Mouse (Mus musculus) forebrain, embryonic 12.5 days (tissue): ENCODE results near the gene 4930595D18Rik. TPM values are rescaled to one million over a fixed set of nuclear protein-coding genes. Genes with fewer than 3 reads are reported as not detected.

Source experiments
- ATAC-seq: fragments of 200-750 bp; cut with Nextera tagmentation; 2 replicates; pipeline ENCODE4 v1.8.0; 2017; ENCODE audit warnings: moderate TSS enrichment; ENCODE audit not compliant: low FRiP score
- H3K27ac ChIP-seq: fragments of 300-500 bp; sonication (generic); 2 replicates; pipeline ENCODE4 v1.5.1; 2016; ENCODE audit warnings: mild to moderate bottlenecking
- H3K27me3 ChIP-seq: fragments of 300-500 bp; sonication (generic); 2 replicates; pipeline ENCODE4 v1.6.1; 2016; ENCODE audit warnings: mild to moderate bottlenecking
- H3K36me3 ChIP-seq: fragments of 300-500 bp; sonication (generic); replicated peaks from 2 replicates; pipeline ENCODE4 v1.6.1; 2016; ENCODE audit warnings: mild to moderate bottlenecking
- H3K4me1 ChIP-seq: fragments of 300-500 bp; sonication (generic); 2 replicates; pipeline ENCODE4 v1.6.1; 2016
- H3K4me2 ChIP-seq: fragments of 300-500 bp; sonication (generic); 2 replicates; pipeline ENCODE4 v1.6.1; 2016; ENCODE audit warnings: mild to moderate bottlenecking, moderate library complexity
- H3K4me3 ChIP-seq: fragments of 300-500 bp; sonication (generic); replicated peaks from 2 replicates; pipeline ENCODE4 v1.5.1; 2016; ENCODE audit warnings: mild to moderate bottlenecking
- H3K9ac ChIP-seq: fragments of 300-500 bp; sonication (generic); 2 replicates; pipeline ENCODE4 v1.6.1; 2016; ENCODE audit warnings: mild to moderate bottlenecking
- H3K9me3 ChIP-seq: fragments of 300-500 bp; sonication (generic); 2 replicates; pipeline ENCODE4 v1.6.1; 2016
- WGBS: fragments of 180-500 bp; shearing (Covaris S2); methylation state at CpG from one replicate; pipeline ENCODE4 v1.1.7; 2016; 5-methylcytosine and 5-hydroxymethylcytosine counted together
- polyA plus RNA-seq: library from polyadenylated mRNA; unstranded; fragments of >200 nt; fragmentation: Nextera tagmentation; extraction: Ambion mirVana; gene quantifications from 2 replicates; pipeline ENCODE4 v1.2.1, GENCODE M21; 2016

The 4930595D18Rik gene
- polyA plus RNA-seq, 1 experiment from 2014 or later: not detected

- H3K27me3 ChIP-seq: no peaks in the 10 kb centered on the region
- H3K36me3 ChIP-seq: no peaks in the 10 kb centered on the region
- no peak overlapping the region for H3K27ac ChIP-seq
- H3K4me2 ChIP-seq: no peak overlapping the region
- ATAC-seq: no peak
- 86% methylated on average over 6 of the region's 6 CpGs for WGBS
- H3K4me1 ChIP-seq: peaks cover 22% of the 10 kb centered on the region
- H3K9ac ChIP-seq: no peak overlapping the region
- H3K4me3 ChIP-seq: no peak overlapping the region
- H3K9me3 ChIP-seq: no peaks in the 10 kb centered on the region
Observed at GRCm38 (mm10) chr12:111192777-111193176, 8.5 kb upstream of the 4930595D18Rik start.

DNA sequence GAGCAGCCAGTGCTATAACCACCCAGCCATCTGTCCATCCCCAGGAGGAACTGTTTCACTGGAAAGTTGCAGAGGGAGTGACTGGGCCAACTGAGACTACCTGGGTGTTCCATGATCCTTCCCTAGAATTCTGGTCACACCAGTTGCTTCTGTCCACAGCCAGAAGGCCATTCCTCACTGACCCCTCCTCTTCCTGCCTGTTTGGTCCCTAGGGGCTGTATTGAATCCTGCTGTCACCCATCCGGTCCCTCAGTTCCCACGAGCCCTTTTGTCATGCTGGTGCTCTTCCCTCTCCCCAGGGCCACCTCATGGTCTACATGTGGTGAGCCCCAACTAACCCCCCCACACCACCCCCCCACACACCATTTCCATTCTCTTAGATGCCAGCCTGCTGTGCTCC lies 6.6 kb upstream of the 4930595D18Rik start:
- Histone ChIP-seq H3K27ac (no peak overlapping the region), H3K4me3 (no peak overlapping the region), H3K36me3 (no peaks in the 10 kb centered on the region), H3K9me3 (no peaks in the 10 kb centered on the region), H3K9ac (no peak overlapping the region), H3K27me3 (no peaks in the 10 kb centered on the region), H3K4me1 (peaks cover 22% of the 10 kb centered on the region), H3K4me2 (no peak overlapping the region)
- 86% methylated on average over 2 of the region's 2 CpGs for WGBS
- ATAC-seq: no peak

GRCm38 (mm10) chr12:111190355-111190754 lies 6.1 kb upstream of the 4930595D18Rik start:
- Histone ChIP-seq H3K36me3 (no peaks in the 10 kb centered on the region), H3K4me2 (no peak overlapping the region), H3K4me3 (no peak overlapping the region), H3K9ac (no peak overlapping the region), H3K9me3 (no peaks in the 10 kb centered on the region), H3K4me1 (peaks cover 26% of the 10 kb centered on the region), H3K27ac (no peak overlapping the region), H3K27me3 (no peaks in the 10 kb centered on the region)
- 83% methylated on average over 5 of the region's 5 CpGs for WGBS
- ATAC-seq: no peak

- no peak overlapping the region for H3K9ac ChIP-seq
- ATAC-seq: no peak
- no peaks in the 10 kb centered on the region for H3K27me3 ChIP-seq
- H3K4me2 ChIP-seq: no peak overlapping the region
- H3K27ac ChIP-seq: no peak overlapping the region
- no peak overlapping the region for H3K4me3 ChIP-seq
- no peaks in the 10 kb centered on the region for H3K36me3 ChIP-seq
- 96% methylated on average over 4 of the region's 4 CpGs for WGBS
- no peaks in the 10 kb centered on the region for H3K9me3 ChIP-seq
- peaks cover 17% of the 10 kb centered on the region for H3K4me1 ChIP-seq
Observed at GRCm38 (mm10) chr12:111188295-111188694, 4.0 kb upstream of the 4930595D18Rik start.

- Histone ChIP-seq H3K4me1 (peaks cover 8% of the 10 kb centered on the region), H3K27ac (no peak overlapping the region), H3K36me3 (no peaks in the 10 kb centered on the region), H3K4me3 (no peak overlapping the region), H3K4me2 (no peak overlapping the region), H3K9me3 (no peaks in the 10 kb centered on the region), H3K9ac (no peak overlapping the region), H3K27me3 (no peaks in the 10 kb centered on the region)
- ATAC-seq: no peak
- 93% methylated on average over 3 of the region's 3 CpGs for WGBS
Observed at GRCm38 (mm10) chr12:111186986-111187385, 2.7 kb upstream of the 4930595D18Rik start.

- H3K4me3 ChIP-seq: no peak overlapping the region
- H3K9ac ChIP-seq: no peak overlapping the region
- no peak overlapping the region for H3K27ac ChIP-seq
- H3K9me3 ChIP-seq: no peaks in the 10 kb centered on the region
- H3K4me2 ChIP-seq: no peak overlapping the region
- 92% methylated on average over 6 of the region's 6 CpGs for WGBS
- ATAC-seq: no peak
- peaks cover 8% of the 10 kb centered on the region for H3K4me1 ChIP-seq
- no peaks in the 10 kb centered on the region for H3K27me3 ChIP-seq
- H3K36me3 ChIP-seq: no peaks in the 10 kb centered on the region
Observed at GRCm38 (mm10) chr12:111182378-111182777, 1.9 kb downstream of the 4930595D18Rik start.

- H3K4me3 ChIP-seq: no peak overlapping the region
- no peak for ATAC-seq
- peaks cover 8% of the 10 kb centered on the region for H3K4me1 ChIP-seq
- H3K27me3 ChIP-seq: no peaks in the 10 kb centered on the region
- no peaks in the 10 kb centered on the region for H3K9me3 ChIP-seq
- 84% methylated on average over 5 of the region's 5 CpGs for WGBS
- no peaks in the 10 kb centered on the region for H3K36me3 ChIP-seq
- no peak overlapping the region for H3K9ac ChIP-seq
- no peak overlapping the region for H3K4me2 ChIP-seq
- no peak overlapping the region for H3K27ac ChIP-seq
Observed at GRCm38 (mm10) chr12:111181848-111182247, 2.4 kb downstream of the 4930595D18Rik start.

- Histone ChIP-seq H3K4me2 (no peak overlapping the region), H3K9ac (no peak overlapping the region), H3K36me3 (peaks cover 4% of the 10 kb centered on the region), H3K27me3 (no peaks in the 10 kb centered on the region), H3K27ac (no peak overlapping the region), H3K9me3 (no peaks in the 10 kb centered on the region), H3K4me1 (no peaks in the 10 kb centered on the region; the same call in 1 of the 2 replicates), H3K4me3 (no peak overlapping the region)
- WGBS: 85% methylated on average over 4 of the region's 4 CpGs
- ATAC-seq: no peak
Observed at GRCm38 (mm10) chr12:111178772-111179171, 5.5 kb downstream of the 4930595D18Rik start.

GRCm38 (mm10) chr12:111168891-111169290 lies 15.4 kb downstream of the 4930595D18Rik start:
- Histone ChIP-seq H3K27me3 (no peaks in the 10 kb centered on the region), H3K9me3 (no peaks in the 10 kb centered on the region), H3K4me1 (peaks cover 41% of the 10 kb centered on the region), H3K4me3 (no peak overlapping the region), H3K4me2 (no peak overlapping the region), H3K36me3 (peaks cover 9% of the 10 kb centered on the region), H3K9ac (no peak overlapping the region), H3K27ac (no peak overlapping the region)
- no peak for ATAC-seq
- 88% methylated on average over 4 of the region's 4 CpGs for WGBS

DNA sequence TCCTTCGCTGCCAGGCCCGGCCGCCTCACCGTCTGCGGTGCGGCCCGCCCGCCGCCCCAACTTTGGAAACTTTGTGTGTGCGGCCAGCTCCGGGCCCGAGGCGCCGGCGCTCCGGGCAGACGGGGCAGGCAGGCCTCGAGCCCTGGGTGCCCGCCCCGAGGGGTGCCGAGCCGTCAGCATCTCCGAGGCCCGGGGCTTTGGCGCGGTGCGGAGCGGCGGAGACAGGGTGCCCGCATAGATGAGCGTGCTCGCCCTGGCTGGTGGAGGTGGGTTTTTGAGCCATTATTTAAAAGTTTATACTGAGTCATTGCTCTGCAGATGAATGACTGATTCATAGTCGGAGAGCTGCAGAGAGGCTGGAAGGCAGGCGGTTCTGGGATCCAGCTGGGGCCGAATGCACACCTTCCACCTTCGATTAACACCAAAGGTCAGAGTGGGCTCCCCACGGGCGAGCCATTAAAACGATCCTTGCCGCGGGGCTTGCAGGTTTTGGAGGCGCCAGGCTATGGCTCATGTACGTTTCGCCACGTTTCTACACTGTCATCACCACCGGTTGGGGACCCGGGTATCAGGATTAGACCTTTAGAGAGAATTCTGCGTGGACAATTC lies 17.5 kb downstream of the 4930595D18Rik start:
- peak; percentile 33 for ATAC-seq
- peaks cover 61% of the 10 kb centered on the region for H3K4me1 ChIP-seq
- peaks cover 6% of the 10 kb centered on the region; the same call in 1 of the 2 replicates for H3K36me3 ChIP-seq
- H3K4me2 ChIP-seq: peak overlapping the region; percentile 87
- peak overlapping the region; percentile 88 for H3K4me3 ChIP-seq
- WGBS: under 1% methylated on average over 39 of the region's 48 CpGs
- no peaks in the 10 kb centered on the region for H3K27me3 ChIP-seq
- peak overlapping the region; percentile 94 for H3K9ac ChIP-seq
- no peaks in the 10 kb centered on the region for H3K9me3 ChIP-seq
- peak overlapping the region; percentile 92 for H3K27ac ChIP-seq

DNA sequence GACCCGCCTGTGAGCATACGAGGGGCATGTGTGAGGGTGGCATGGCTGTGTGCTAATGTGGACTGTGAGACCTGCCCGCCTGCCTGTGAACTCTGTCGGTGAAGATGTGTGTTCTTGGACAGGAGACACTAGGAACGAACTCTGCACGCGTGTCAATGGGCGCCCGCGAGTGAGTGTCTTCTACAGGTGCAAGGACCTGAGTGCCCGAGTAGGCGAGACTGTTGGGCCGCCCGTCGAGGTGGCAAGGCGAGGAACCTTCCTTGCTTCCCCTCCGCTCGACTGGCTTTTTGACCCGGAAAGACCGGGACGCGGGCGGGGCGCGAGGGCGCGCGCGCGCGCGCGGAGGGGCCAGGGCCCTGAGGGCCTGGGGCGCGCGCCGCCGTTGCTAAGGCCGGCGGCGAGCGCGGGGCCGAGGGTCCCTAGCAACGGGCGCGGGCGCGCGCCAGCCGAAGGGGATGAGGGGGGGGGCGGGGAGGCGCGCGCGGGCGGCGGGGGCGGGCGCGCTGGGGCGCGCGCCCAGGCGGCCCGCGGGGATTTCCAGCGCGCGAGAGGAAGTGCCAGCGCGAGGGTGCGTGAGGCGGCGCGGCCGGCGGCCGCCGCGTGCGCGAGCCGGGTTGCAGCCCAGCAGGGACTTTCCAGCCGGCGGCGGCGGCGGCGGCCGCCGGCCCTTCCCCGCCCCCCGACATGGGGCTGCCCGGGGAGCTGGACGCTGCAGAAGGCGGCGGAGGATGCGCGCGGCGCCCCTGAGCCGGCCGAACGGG lies 18.3 kb downstream of the 4930595D18Rik start, which contains the start of gene Traf3:
TSS of gene Traf3 (plus strand) at position 540 of the 761 bp plus-strand sequence.
- H3K9me3 ChIP-seq: no peaks in the 10 kb centered on the region
- H3K36me3 ChIP-seq: no peaks in the 10 kb centered on the region
- peak within 1 kb of the TSS; percentile 87 for H3K4me2 ChIP-seq
- H3K9ac ChIP-seq: peak within 1 kb of the TSS; percentile 94
- peak; percentile 49 for ATAC-seq
- peak within 1 kb of the TSS; percentile 88 for H3K4me3 ChIP-seq
- no peaks in the 10 kb centered on the region for H3K27me3 ChIP-seq
- H3K4me1 ChIP-seq: peaks cover 62% of the 10 kb centered on the region
- peak within 1 kb of the TSS; percentile 92 for H3K27ac ChIP-seq
- WGBS: 5% methylated on average over 70 of the region's 105 CpGs

DNA sequence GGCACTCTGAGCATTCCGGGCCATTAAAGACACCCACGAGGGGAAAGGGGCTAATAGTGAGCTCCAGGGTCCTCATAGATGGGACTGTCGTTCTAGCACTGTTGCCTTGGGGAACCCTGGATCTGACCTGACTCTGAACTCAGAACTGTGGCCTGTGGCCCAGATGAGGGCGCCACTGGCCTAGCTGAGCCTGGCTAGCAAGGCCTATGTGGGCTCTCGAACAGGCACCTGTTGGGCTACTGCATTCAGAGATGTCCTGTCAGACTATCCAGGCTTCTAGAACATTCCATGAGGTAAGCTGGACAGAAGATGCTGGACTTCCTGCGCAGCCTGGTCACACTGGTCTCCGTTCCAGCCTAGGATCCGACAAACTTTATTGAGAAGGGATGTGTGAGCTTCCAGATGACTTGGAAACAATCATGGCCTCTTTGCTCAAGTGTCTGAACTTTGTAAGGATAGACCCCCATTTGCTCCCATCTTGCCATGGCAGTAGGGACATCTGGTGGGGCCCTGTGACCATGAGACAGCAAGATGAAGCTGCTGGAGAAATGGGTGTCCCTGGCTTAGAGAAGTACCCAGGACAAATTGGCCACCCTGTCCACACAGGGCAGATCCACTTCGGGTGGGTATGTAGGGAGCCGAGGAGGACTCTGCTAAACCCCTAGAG lies 19.0 kb downstream of the 4930595D18Rik start:
- peak; percentile 5; the same call in 1 of the 2 replicates for ATAC-seq
- Histone ChIP-seq H3K4me1 (peaks cover 62% of the 10 kb centered on the region), H3K9ac (no peak overlapping the region)

More for the DNA sequence above, 19.0 kb downstream of the 4930595D18Rik start:
- peak overlapping the region; percentile 87 for H3K4me2 ChIP-seq
- 63% methylated on average over 10 of the region's 10 CpGs for WGBS
- H3K36me3 ChIP-seq: no peaks in the 10 kb centered on the region
- no peaks in the 10 kb centered on the region for H3K9me3 ChIP-seq
- peak overlapping the region; percentile 92 for H3K27ac ChIP-seq
- H3K4me3 ChIP-seq: peak overlapping the region; percentile 88; the same call in 1 of the 2 replicates
- no peaks in the 10 kb centered on the region for H3K27me3 ChIP-seq
